Mouse (Mus musculus): ENCODE data around the gene Otulin.

- TF ChIP-seq CTCF (IDR thresholded peaks at IDR 0.05; ENCODE audit: borderline replicate concordance, extremely low read depth, insufficient read depth, insufficient read length) (no peak), POLR2A (IDR thresholded peaks at IDR 0.05; ENCODE audit: borderline replicate concordance, extremely low read depth, insufficient read depth, insufficient read length, poor library complexity, severe bottlenecking) (no peak)
These were observed 60.6 kb downstream of the Otulin start for GRCm38 (mm10) chr15:27569924-27570323.
